Mouse (Mus musculus): Measurements from ENCODE around the gene Olfr506. TPM values are rescaled to one million over a fixed set of nuclear protein-coding genes. Genes with fewer than 3 reads are reported as not detected.
"Not testable (repeated sequence)": the region's sequence is repeated elsewhere in the genome, so short reads cannot be mapped to it uniquely, and the experiment has no call there.

The Olfr506 gene
- total and polyA plus RNA-seq, 3 experiments = 0.04 TPM; not detected in 2

DNA sequence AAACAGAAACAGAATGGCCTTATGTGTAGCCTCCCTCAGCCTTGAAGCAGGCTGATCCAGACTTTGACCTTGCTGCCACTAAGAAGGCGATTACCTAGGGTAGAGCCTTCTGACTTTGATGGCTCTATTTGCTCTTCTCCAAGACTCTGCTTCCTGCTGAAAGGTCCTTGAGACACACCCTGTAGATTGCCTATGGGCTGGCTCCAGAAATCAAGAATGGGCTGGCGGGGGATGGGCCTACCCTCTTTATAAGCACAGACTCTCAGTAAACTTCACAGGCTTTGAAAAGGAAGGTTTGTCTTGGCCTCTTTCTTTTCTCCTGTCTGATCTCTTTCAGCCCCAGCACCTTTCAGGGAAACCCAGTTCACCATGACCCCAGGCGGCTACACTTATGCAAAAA is 6.2 kb downstream of the Olfr506 start:
- not testable (repeated sequence) for H3K36me3 ChIP-seq (ENCODE audit: control insufficient read depth in 1 of 2, insufficient read depth in 2 of 2, low read length in 2 of 2); H3K27me3 ChIP-seq (ENCODE audit: control insufficient read depth in 1 of 2, insufficient read depth in 2 of 2, low read length in 2 of 2); H3K79me2 ChIP-seq (ENCODE audit: control insufficient read depth, insufficient read depth, low read length, poor library complexity); H3K27ac ChIP-seq (ENCODE audit: control insufficient read depth, low read depth, low read length); H3K9ac ChIP-seq (ENCODE audit: control insufficient read depth, low read depth, low read length, poor library complexity, severe bottlenecking); DNase-seq (ENCODE audit: low read depth, low spot score); H3K9me3 ChIP-seq (replicated peaks; ENCODE audit: insufficient read depth, low read length); H3K4me3 ChIP-seq (ENCODE audit: control insufficient read depth in 1 of 2, insufficient read depth in 1 of 2, low read depth in 2 of 2, low read length in 2 of 2); H3K4me1 ChIP-seq (ENCODE audit: control insufficient read depth in 1 of 2, insufficient read depth in 2 of 2, low read length in 2 of 2)

DNA sequence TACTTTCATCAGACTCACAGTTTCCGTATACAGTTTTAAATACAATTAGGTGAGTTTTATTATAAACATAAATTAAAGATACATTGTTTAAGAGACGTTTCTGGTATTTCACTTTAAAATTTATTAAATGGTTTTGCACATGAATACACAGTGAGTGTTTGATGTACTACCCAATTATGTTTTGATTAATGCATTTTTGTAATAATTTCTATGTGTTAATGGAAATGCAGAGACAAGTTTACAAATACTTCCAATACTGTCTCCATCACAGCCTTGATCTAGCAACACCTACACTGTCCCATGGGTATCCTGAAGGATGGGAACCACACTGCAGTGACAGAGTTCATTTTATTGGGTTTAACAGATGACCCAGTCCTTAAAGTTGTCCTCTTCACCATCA is 10.9 kb downstream of the Olfr506 start, which contains the start of gene Olfr507:
Olfr507 (plus strand) TSS at position 301 of the 400 bp plus-strand sequence.
- no peak within 1 kb of the TSS for H3K9ac ChIP-seq (ENCODE audit: control insufficient read depth, low read depth, low read length, poor library complexity, severe bottlenecking)
- no peaks in the 10 kb centered on the region for H3K27me3 ChIP-seq (ENCODE audit: control insufficient read depth in 1 of 2, insufficient read depth in 2 of 2, low read length in 2 of 2)
- no peaks in the 10 kb centered on the region for H3K36me3 ChIP-seq (ENCODE audit: control insufficient read depth in 1 of 2, insufficient read depth in 2 of 2, low read length in 2 of 2)
- DNase-seq (ENCODE audit: low read depth, low spot score) = no peak
- TF ChIP-seq BHLHE40 (IDR thresholded peaks at IDR 0.05; ENCODE audit: borderline replicate concordance, low read depth, low read length) = no peak
- no peak for TF ChIP-seq POLR2A (IDR thresholded peaks at IDR 0.05; ENCODE audit: control insufficient read depth in 1 of 2, insufficient read depth in 1 of 2, low read depth in 1 of 2, low read length in 2 of 2, poor library complexity in 1 of 2)
- no peak for TF ChIP-seq ZNF384 (IDR thresholded peaks at IDR 0.05; ENCODE audit: low read depth, low read length)
- no peak for TF ChIP-seq CHD1 (IDR thresholded peaks at IDR 0.05; ENCODE audit: low read depth, low read length)
- TF ChIP-seq USF1 (IDR thresholded peaks at IDR 0.05; ENCODE audit: low read depth, low read length) = no peak
- TF ChIP-seq POLR2AphosphoS5 (IDR thresholded peaks at IDR 0.05; ENCODE audit: borderline replicate concordance, low read depth, low read length) = no peak
- no peak for TF ChIP-seq SIN3A (IDR thresholded peaks at IDR 0.05; ENCODE audit: low read length)
- TF ChIP-seq ZKSCAN1 (IDR thresholded peaks at IDR 0.05; ENCODE audit: low read depth, low read length) = no peak
- no peak for TF ChIP-seq GABPA (IDR thresholded peaks at IDR 0.05; ENCODE audit: low read depth, low read length)
- TF ChIP-seq MXI1 (IDR thresholded peaks at IDR 0.05; ENCODE audit: low read depth, low read length) = no peak
- TF ChIP-seq MYC (IDR thresholded peaks at IDR 0.05; ENCODE audit: low read depth, low read length) = no peak
- no peak for TF ChIP-seq ETS1 (IDR thresholded peaks at IDR 0.05; ENCODE audit: low read depth, low read length)
- TF ChIP-seq KAT2A (conservative IDR thresholded peaks at IDR 0.05; ENCODE audit: low read depth, low read length) = no peak
- TF ChIP-seq TBP (IDR thresholded peaks at IDR 0.05; ENCODE audit: low read depth, low read length) = no peak
- no peak for TF ChIP-seq ELF1 (IDR thresholded peaks at IDR 0.05; ENCODE audit: low read depth, low read length)
- no peak for TF ChIP-seq NRF1 (IDR thresholded peaks at IDR 0.05; ENCODE audit: insufficient read depth, low read depth, low read length, poor library complexity, severe bottlenecking)
- TF ChIP-seq MAX (IDR thresholded peaks at IDR 0.05; ENCODE audit: low read length) = no peak
- H3K27ac ChIP-seq (ENCODE audit: control insufficient read depth, low read depth, low read length) = no peak within 1 kb of the TSS
- H3K4me3 ChIP-seq (ENCODE audit: control insufficient read depth in 1 of 2, insufficient read depth in 1 of 2, low read depth in 2 of 2, low read length in 2 of 2) = no peak within 1 kb of the TSS
- H3K79me2 ChIP-seq (ENCODE audit: control insufficient read depth, insufficient read depth, low read length, poor library complexity) = no peaks in the 10 kb centered on the region
- H3K4me1 ChIP-seq (ENCODE audit: control insufficient read depth in 1 of 2, insufficient read depth in 2 of 2, low read length in 2 of 2) = no peaks in the 10 kb centered on the region
- no peaks in the 10 kb centered on the region for H3K9me3 ChIP-seq (replicated peaks; ENCODE audit: insufficient read depth, low read length)

All from MEL (cell line).